Mouse (Mus musculus): ENCODE measurements around the gene 2310034G01Rik.

The 2310034G01Rik gene

GRCm38 (mm10) chr19:46300294-46301045 lies 49.6 kb downstream of the 2310034G01Rik start:
- in situ Hi-C loops (cut with MboI), result no loop called here

Data from mature B cell (primary cell).